Mouse (Mus musculus) MEL (cell line): Measurements from ENCODE around the gene Aftph.

Source experiments
- CHD2 ChIP-seq: IDR thresholded peaks from 2 replicates; pipeline ENCODE4 v1.6.1; 2011; ENCODE audit warnings: low read length, improper control_type of control experiment
- CTCF ChIP-seq, 3 experiments: IDR thresholded peaks in 2 of 3; conservative IDR thresholded peaks in 1 of 3; 2 replicates each; pipeline ENCODE4 v1.5.1; 2011 to 2012; ENCODE audit warnings: low read length in 3 of 3, low read depth in 2 of 3, mild to moderate bottlenecking in 2 of 3, improper control_type of control experiment in 1 of 3, inconsistent platforms in 1 of 3, mixed read lengths in 1 of 3, moderate library complexity in 1 of 3; ENCODE audit not compliant: control insufficient read depth in 1 of 3, insufficient read depth in 1 of 3, poor library complexity in 1 of 3, severe bottlenecking in 1 of 3
- GABPA ChIP-seq: IDR thresholded peaks from 2 replicates; pipeline ENCODE4 v1.6.1; 2012; ENCODE audit warnings: low read depth, mild to moderate bottlenecking, inconsistent platforms, low read length, improper control_type of control experiment, moderate library complexity
- GATA1 ChIP-seq: IDR thresholded peaks from 2 replicates; pipeline ENCODE4 v1.6.1; 2011; ENCODE audit warnings: low read depth, low read length, improper control_type of control experiment
- JUND ChIP-seq: IDR thresholded peaks from 2 replicates; pipeline ENCODE4 v1.6.1; 2011; ENCODE audit warnings: low read depth, mild to moderate bottlenecking, improper control_type of control experiment, low read length
- MAX ChIP-seq: IDR thresholded peaks from 2 replicates; pipeline ENCODE4 v1.6.1; 2011; ENCODE audit warnings: low read length, improper control_type of control experiment
- MYC ChIP-seq: IDR thresholded peaks from 2 replicates; pipeline ENCODE4 v1.6.1; 2011; ENCODE audit warnings: low read depth, mild to moderate bottlenecking, low read length, improper control_type of control experiment, moderate library complexity
- POLR2A ChIP-seq, 2 experiments: IDR thresholded peaks; 2 replicates each; pipeline ENCODE4 v1.6.1; 2011 to 2012; ENCODE audit warnings: low read length in 2 of 2, mild to moderate bottlenecking in 2 of 2, control low read depth in 1 of 2, improper control_type of control experiment in 1 of 2, low read depth in 1 of 2, moderate library complexity in 1 of 2; ENCODE audit not compliant: control insufficient read depth in 1 of 2, insufficient read depth in 1 of 2, poor library complexity in 1 of 2
- TBP ChIP-seq: IDR thresholded peaks from 2 replicates; pipeline ENCODE4 v1.8.0; 2011; ENCODE audit warnings: low read depth, low read length, improper control_type of control experiment
- TCF12 ChIP-seq: IDR thresholded peaks from 2 replicates; pipeline ENCODE4 v1.6.1; 2014; ENCODE audit warnings: low read depth, mild to moderate bottlenecking, inconsistent platforms, low read length, improper control_type of control experiment, moderate library complexity
- ZC3H11A ChIP-seq: IDR thresholded peaks from 2 replicates; pipeline ENCODE4 v1.6.1; 2012; ENCODE audit warnings: low read depth, mild to moderate bottlenecking, inconsistent platforms, low read length, improper control_type of control experiment

DNA sequence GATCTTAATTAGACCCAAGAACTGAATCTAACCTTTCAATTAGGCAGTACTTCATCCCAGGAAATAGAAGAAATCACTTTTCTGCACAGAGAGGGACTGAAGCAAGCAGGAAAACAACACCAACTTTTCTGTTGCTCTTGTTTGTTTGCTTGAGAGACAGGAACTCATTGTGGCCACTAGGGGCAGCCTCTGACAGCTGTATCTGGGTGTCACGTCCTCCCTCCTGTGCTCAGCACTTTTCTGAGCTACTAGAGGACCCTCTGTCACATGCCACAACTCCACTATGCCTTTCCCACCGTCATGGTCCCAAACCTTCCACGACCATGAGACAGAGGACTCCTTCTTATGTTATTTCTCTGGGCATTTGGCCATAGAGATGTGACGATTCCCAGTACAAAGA, 79.7 kb downstream of the Aftph start:
- TF ChIP-seq TCF12 (no peak), CTCF (IDR thresholded peaks at IDR 0.05 in 2 of 3, conservative IDR thresholded peaks at IDR 0.05 in 1 of 3; ENCODE audit: control insufficient read depth in 1 of 3, insufficient read depth in 1 of 3, low read depth in 2 of 3, low read length in 3 of 3, poor library complexity in 1 of 3, severe bottlenecking in 1 of 3) (peak; percentile 88 to 96 (median 92)), GABPA (no peak), POLR2A (IDR thresholded peaks at IDR 0.05; ENCODE audit: control insufficient read depth in 1 of 2, insufficient read depth in 1 of 2, low read depth in 1 of 2, low read length in 2 of 2, poor library complexity in 1 of 2) (no peak), ZC3H11A (peak; percentile 59; the same call in 1 of the 2 replicates), CHD2 (no peak), JUND (no peak), MYC (no peak), GATA1 (no peak), TBP (no peak), MAX (no peak)
